ENCODE assay signal across 29 mouse cellular contexts in the genomic region with DNA sequence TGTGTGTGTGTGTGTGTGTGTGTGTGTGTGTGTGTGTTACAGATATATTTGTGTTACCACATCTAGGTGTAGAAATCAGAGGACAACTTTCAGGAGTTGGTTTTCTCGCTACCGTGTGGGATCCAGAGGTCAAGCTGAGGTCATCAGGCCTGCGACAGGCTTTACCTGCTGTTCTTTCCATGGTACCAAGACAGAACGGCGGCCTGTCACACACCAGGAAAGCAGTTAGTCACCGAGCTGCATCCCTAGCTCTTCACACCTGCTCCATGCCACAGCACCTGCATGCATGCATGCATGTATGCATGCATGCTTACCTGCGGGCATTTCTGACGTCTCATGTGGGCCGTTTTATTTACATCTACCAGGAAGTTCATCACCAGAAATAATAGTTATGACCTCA. TPM values are rescaled to one million over a fixed set of nuclear protein-coding genes. Genes with fewer than 3 reads are reported as not detected.
"Had no signal": no experiment of that assay in that cellular context is flagged by ENCODE, and none has a peak within 500 bp of the region (broad histone marks: within the 10 kb centered on the region; RNA-seq: fewer than 3 reads in every experiment).

No protein-coding gene starts in this region.

- ATAC-seq: hindbrain, embryonic 16.5 days; inflammation-experienced regulatory T-cells, adult 6 months; intestine, postnatal 0 days had no signal

- H3K9me3 ChIP-seq: heart, embryonic 12.5 days; hindbrain, embryonic 10.5 days; hindbrain, embryonic 12.5 days; intestine, embryonic 15.5 days; limb, embryonic 10.5 days; limb, embryonic 12.5 days; liver, embryonic 13.5 days had no signal

- H3K4me3 ChIP-seq: gastrocnemius, adult 2 months; heart, adult 2 months; heart, embryonic 12.5 days; hindbrain, embryonic 10.5 days; hindbrain, embryonic 12.5 days; intestine, embryonic 15.5 days; layer of hippocampus, adult 2 months; left cerebral cortex, adult 2 months; limb, embryonic 10.5 days; limb, embryonic 12.5 days; liver, embryonic 13.5 days had no signal

- H3K36me3 ChIP-seq: heart, embryonic 12.5 days; hindbrain, embryonic 10.5 days; hindbrain, embryonic 12.5 days; intestine, embryonic 15.5 days; limb, embryonic 10.5 days; limb, embryonic 12.5 days; liver, embryonic 13.5 days had no signal

- DNase-seq: gastrocnemius, adult 2 months; gastrocnemius, postnatal 10 days; gastrocnemius, postnatal 25 days; heart, adult 2 months; heart, postnatal 14 days; heart, postnatal 36 days; kidney, adult 18-20 months; kidney, adult 8-10 months; kidney, postnatal 10 days; kidney, postnatal 25 days; kidney, postnatal 4 days; liver; liver, embryonic 13.5 days had no signal

- H3K4me2 ChIP-seq: heart, embryonic 12.5 days; hindbrain, embryonic 12.5 days; hindbrain, embryonic 14.5 days; intestine, embryonic 15.5 days; limb, embryonic 12.5 days; liver, embryonic 11.5 days; liver, embryonic 13.5 days had no signal

- H3K27ac ChIP-seq: gastrocnemius, adult 2 months; heart, adult 2 months; hindbrain, embryonic 10.5 days; hindbrain, embryonic 12.5 days; hindbrain, embryonic 14.5 days; intestine, embryonic 15.5 days; layer of hippocampus, adult 2 months; left cerebral cortex, adult 2 months; limb, embryonic 10.5 days; limb, embryonic 12.5 days; liver, embryonic 13.5 days had no signal

- H3K9ac ChIP-seq: heart, embryonic 12.5 days; hindbrain, embryonic 12.5 days; hindbrain, embryonic 14.5 days; intestine, embryonic 15.5 days; limb, embryonic 12.5 days; liver, embryonic 13.5 days had no signal

- H3K27me3 ChIP-seq: heart, embryonic 12.5 days; intestine, embryonic 15.5 days; limb, embryonic 12.5 days; liver, embryonic 13.5 days had no signal

RNA-seq across cellular contexts. Expression of gene March10, which starts 9.0 kb away (rescaled TPM):
- total RNA-seq: gastrocnemius, adult 2 months; gastrocnemius, postnatal 10 days; gastrocnemius, postnatal 25 days; gastrocnemius, postnatal 4 days; granulocyte monocyte progenitor cell, adult 5-6 weeks; heart, adult 2 months; heart, postnatal 14 days; heart, postnatal 36 days had no signal
- polyA plus RNA-seq: inflammation-experienced regulatory T-cells, adult 6 months; intestine, embryonic 15.5 days; intestine, postnatal 0 days; kidney, embryonic 14.5 days; limb, embryonic 10.5 days; limb, embryonic 12.5 days; liver, embryonic 11.5 days; liver, embryonic 13.5 days had no signal
